Mouse (Mus musculus) ES-Bruce4 (cell line): ENCODE data around the gene Ece1.

Source experiments
- EP300 ChIP-seq: IDR thresholded peaks from 2 replicates; pipeline ENCODE4 v1.6.1; 2011; ENCODE audit warnings: low read depth, low read length; ENCODE audit not compliant: insufficient read depth
- POLR2A ChIP-seq: IDR thresholded peaks from one replicate; pipeline ENCODE4 v1.8.1; 2011; ENCODE audit warnings: low read length; ENCODE audit not compliant: insufficient read depth

GRCm38 (mm10) chr4:137844656-137845055, 17.4 kb upstream of the Ece1 start:
- TF ChIP-seq POLR2A (no peak), EP300 (no peak)
